Mouse (Mus musculus): ENCODE measurements around the gene Aggf1. TPM values are rescaled to one million over a fixed set of nuclear protein-coding genes. Genes with fewer than 3 reads are reported as not detected.

The Aggf1 gene
- polyA plus RNA-seq, 1 experiment from 2014 or later, result 32.4 TPM

DNA sequence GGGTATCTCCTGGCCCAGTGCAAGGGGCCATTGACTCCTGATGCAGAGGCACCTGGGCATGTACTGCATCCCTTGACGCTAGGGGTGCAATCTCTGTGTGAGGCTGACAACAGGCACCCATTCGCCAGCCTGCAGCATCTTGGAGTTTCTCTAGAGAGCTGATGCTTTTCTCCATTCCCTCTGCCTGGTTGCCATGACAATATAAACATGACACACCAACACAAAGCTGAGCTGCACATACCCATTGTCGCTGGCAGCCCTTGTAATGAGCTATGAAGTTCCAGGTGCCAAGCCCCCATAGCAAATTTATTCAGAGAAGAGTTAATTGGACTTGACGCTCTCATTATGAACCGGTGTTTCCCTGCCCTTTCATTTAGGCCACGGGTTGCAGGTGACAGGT lies 63.1 kb downstream of the Aggf1 start:
- Histone ChIP-seq H3K4me2 (no peak overlapping the region), H3K4me3 (replicated peaks) (no peak overlapping the region), H3K9ac (replicated peaks) (no peak overlapping the region), H3K4me1 (no peaks in the 10 kb centered on the region), H3K27me3 (replicated peaks) (no peaks in the 10 kb centered on the region), H3K36me3 (no peaks in the 10 kb centered on the region), H3K9me3 (replicated peaks) (no peaks in the 10 kb centered on the region), H3K27ac (replicated peaks) (no peak overlapping the region)
- ATAC-seq (ENCODE audit: low FRiP score), result no peak
- WGBS, result 62% methylated on average over 6 of the region's 6 CpGs

DNA sequence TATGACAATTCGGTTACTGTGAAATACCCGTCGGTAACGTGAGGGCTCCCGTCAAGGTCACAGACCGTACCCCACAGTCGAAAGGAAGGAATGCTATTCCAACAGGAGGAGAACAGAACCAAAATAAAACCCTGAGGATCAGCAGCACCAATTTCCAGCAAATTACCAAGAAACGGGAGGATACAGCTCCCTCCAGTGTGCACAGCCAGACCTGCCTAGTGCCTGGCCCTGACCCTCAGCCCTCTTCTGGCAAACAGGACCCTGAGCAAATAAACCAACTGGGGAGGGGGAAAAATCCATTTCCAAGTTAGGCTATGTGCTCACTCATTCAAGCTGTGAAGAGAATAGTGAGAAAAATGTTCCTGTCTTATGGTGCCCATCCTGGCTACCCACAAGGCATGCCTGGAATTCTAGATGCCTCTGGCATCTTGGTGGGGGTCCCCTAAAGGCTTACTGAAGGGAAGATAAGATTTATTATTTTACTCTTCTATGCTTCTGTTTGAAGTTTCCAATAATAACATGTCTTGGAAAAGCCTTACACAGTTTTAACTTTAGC lies 68.0 kb downstream of the Aggf1 start:
- Histone ChIP-seq H3K9me3 (replicated peaks) (peaks cover 3% of the 10 kb centered on the region; the same call in 1 of the 2 replicates), H3K9ac (replicated peaks) (no peak overlapping the region), H3K4me3 (replicated peaks) (no peak overlapping the region), H3K36me3 (no peaks in the 10 kb centered on the region), H3K4me2 (no peak overlapping the region), H3K27ac (replicated peaks) (no peak overlapping the region), H3K27me3 (replicated peaks) (no peaks in the 10 kb centered on the region), H3K4me1 (no peaks in the 10 kb centered on the region; the same call in none of the 2 replicates)
- WGBS, result 76% methylated on average over 8 of the region's 8 CpGs
- no peak for ATAC-seq (ENCODE audit: low FRiP score)

DNA sequence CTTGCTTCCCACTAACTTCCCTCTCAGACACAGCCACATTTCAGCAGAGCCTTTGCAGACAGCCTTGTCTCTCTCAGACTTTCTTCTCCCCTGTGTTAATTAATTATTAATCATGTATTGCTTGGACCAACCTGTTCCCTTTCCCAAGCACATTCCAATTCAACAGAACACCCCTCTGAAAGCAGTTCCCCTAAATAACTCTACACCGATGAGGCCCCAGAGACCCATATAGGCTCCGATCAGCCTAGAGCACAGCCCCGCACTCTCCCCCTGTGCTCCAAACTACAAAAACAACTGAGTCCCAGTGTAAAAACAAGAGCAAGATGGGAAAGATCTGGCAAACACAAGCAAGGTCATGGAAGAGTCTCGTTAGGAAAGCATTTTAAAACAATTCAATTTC lies 68.6 kb downstream of the Aggf1 start:
- Histone ChIP-seq H3K4me1 (no peaks in the 10 kb centered on the region; the same call in none of the 2 replicates), H3K27me3 (replicated peaks) (no peaks in the 10 kb centered on the region), H3K4me3 (replicated peaks) (no peak overlapping the region), H3K4me2 (no peak overlapping the region), H3K9ac (replicated peaks) (no peak overlapping the region), H3K27ac (replicated peaks) (no peak overlapping the region), H3K36me3 (no peaks in the 10 kb centered on the region), H3K9me3 (replicated peaks) (peaks cover 3% of the 10 kb centered on the region; the same call in 1 of the 2 replicates)
- ATAC-seq (ENCODE audit: low FRiP score), result no peak
- 45% methylated on average over 4 of the region's 4 CpGs for WGBS

Other genes starting within 250 kb of the Aggf1 start
- 8.5 and 9.7 TPM in 2 replicates for gene Pde8b, start 125.0 kb downstream of the Aggf1 start, polyA plus RNA-seq (2015; fragmentation: Nextera tagmentation; extraction: Ambion mirVana)
- gene Zbed3, start 51.7 kb downstream of the Aggf1 start, polyA plus RNA-seq (2015; fragmentation: Nextera tagmentation; extraction: Ambion mirVana), result 31.7 and 40.6 TPM in 2 replicates
- gene Crhbp, start 69.6 kb upstream of the Aggf1 start, polyA plus RNA-seq (2015; fragmentation: Nextera tagmentation; extraction: Ambion mirVana), result 6.5 and 7.5 TPM in 2 replicates
- gene S100z, start 103.4 kb upstream of the Aggf1 start, polyA plus RNA-seq (2015; fragmentation: Nextera tagmentation; extraction: Ambion mirVana), result not detected in 2 replicates
- 0.13 and 1.8 TPM in 2 replicates for gene F2rl1, start 149.9 kb upstream of the Aggf1 start, polyA plus RNA-seq (2015; fragmentation: Nextera tagmentation; extraction: Ambion mirVana)
- gene F2r, start 243.1 kb upstream of the Aggf1 start, polyA plus RNA-seq (2015; fragmentation: Nextera tagmentation; extraction: Ambion mirVana), result 52.1 and 53.9 TPM in 2 replicates

Measured in neural tube, embryonic 15.5 days (tissue).